Mouse (Mus musculus) hindbrain, embryonic 16.5 days (tissue): ENCODE data around the gene Capn9. TPM values are rescaled to one million over a fixed set of nuclear protein-coding genes. Genes with fewer than 3 reads are reported as not detected.

Experiments
- ATAC-seq: fragments of 200-750 bp; cut with Nextera tagmentation; 2 replicates; pipeline ENCODE4 v1.8.0; 2017; ENCODE audit warnings: moderate TSS enrichment, moderate library complexity
- H3K27ac ChIP-seq: fragments of 300-500 bp; sonication (generic); 2 replicates; pipeline ENCODE4 v1.5.1; 2014; ENCODE audit warnings: low read depth, mild to moderate bottlenecking, control low read depth, low read length, moderate library complexity
- H3K27me3 ChIP-seq: fragments of 300-500 bp; sonication (generic); replicated peaks from 2 replicates; pipeline ENCODE4 v1.6.1; 2014; ENCODE audit warnings: low read length; ENCODE audit not compliant: control insufficient read depth, insufficient read depth
- H3K36me3 ChIP-seq: fragments of 300-500 bp; sonication (generic); 2 replicates; pipeline ENCODE4 v1.6.1; 2014; ENCODE audit warnings: mild to moderate bottlenecking, low read length, moderate library complexity, mixed read lengths; ENCODE audit not compliant: control insufficient read depth, insufficient read depth
- H3K4me1 ChIP-seq: fragments of 300-500 bp; sonication (generic); 2 replicates; pipeline ENCODE4 v1.6.1; 2014; ENCODE audit warnings: low read depth, low read length; ENCODE audit not compliant: control insufficient read depth, insufficient read depth
- H3K4me2 ChIP-seq: fragments of 300-500 bp; sonication (generic); 2 replicates; pipeline ENCODE4 v1.6.1; 2014; ENCODE audit warnings: mild to moderate bottlenecking, low read length, control low read depth, moderate library complexity
- H3K4me3 ChIP-seq: fragments of 300-500 bp; sonication (generic); 2 replicates; pipeline ENCODE4 v1.5.1; 2014; ENCODE audit warnings: mild to moderate bottlenecking, low read length, control low read depth, moderate library complexity
- H3K9ac ChIP-seq: fragments of 300-500 bp; sonication (generic); 2 replicates; pipeline ENCODE4 v1.6.1; 2014; ENCODE audit warnings: low read depth, mild to moderate bottlenecking, control low read depth, low read length, moderate library complexity
- H3K9me3 ChIP-seq: fragments of 300-500 bp; sonication (generic); 2 replicates; pipeline ENCODE4 v1.6.1; 2014; ENCODE audit warnings: mild to moderate bottlenecking, low read length, moderate library complexity; ENCODE audit not compliant: control insufficient read depth
- WGBS: fragments of 180-500 bp; shearing (Covaris S2); extraction: QIAGEN DNeasy Blood & Tissue Kit; methylation state at CpG from one replicate; pipeline ENCODE4 v1.1.7; 2014; 5-methylcytosine and 5-hydroxymethylcytosine counted together
- polyA plus RNA-seq: library from polyadenylated mRNA; unstranded; fragments of >200 nt; fragmentation: Nextera tagmentation; extraction: Ambion mirVana; gene quantifications from 2 replicates; pipeline ENCODE4 v1.2.1, GENCODE M21; 2015

Gene Capn9
- polyA plus RNA-seq, result 0.15 and 0.34 TPM in 2 replicates

GRCm38 (mm10) chr8:124575811-124576210 is at the start of gene Capn9:
Gene Capn9 (plus strand): TSS chr8:124576111.
- no peak within 1 kb of the TSS for H3K4me2 ChIP-seq
- H3K9me3 ChIP-seq, result no peaks in the 10 kb centered on the region
- H3K9ac ChIP-seq, result no peak within 1 kb of the TSS
- H3K27ac ChIP-seq, result no peak within 1 kb of the TSS
- H3K36me3 ChIP-seq, result no peaks in the 10 kb centered on the region
- no peak for ATAC-seq
- no peaks in the 10 kb centered on the region for H3K27me3 ChIP-seq
- WGBS, result 89% methylated on average over 8 of the region's 8 CpGs
- no peak within 1 kb of the TSS for H3K4me3 ChIP-seq
- peaks cover 6% of the 10 kb centered on the region for H3K4me1 ChIP-seq

GRCm38 (mm10) chr8:124526261-124526660 is 49.6 kb upstream of the Capn9 start:
- 94% methylated on average over 11 of the region's 11 CpGs for WGBS
- Histone ChIP-seq H3K27ac (no peak overlapping the region), H3K4me1 (peaks cover 10% of the 10 kb centered on the region), H3K4me2 (no peak overlapping the region), H3K9ac (no peak overlapping the region), H3K27me3 (no peaks in the 10 kb centered on the region), H3K4me3 (no peak overlapping the region), H3K9me3 (no peaks in the 10 kb centered on the region), H3K36me3 (peaks cover 26% of the 10 kb centered on the region)
- ATAC-seq, result no peak

GRCm38 (mm10) chr8:124530076-124530475 is 45.8 kb upstream of the Capn9 start:
- ATAC-seq, result no peak
- Histone ChIP-seq H3K27me3 (no peaks in the 10 kb centered on the region), H3K9ac (no peak overlapping the region), H3K4me2 (no peak overlapping the region), H3K4me1 (no peaks in the 10 kb centered on the region), H3K36me3 (peaks cover 36% of the 10 kb centered on the region), H3K27ac (no peak overlapping the region), H3K4me3 (no peak overlapping the region), H3K9me3 (no peaks in the 10 kb centered on the region)
- WGBS, result 83% methylated on average over 14 of the region's 14 CpGs

- 0 out of 2 replicates have a peak overlapping the region, but pooled peaks have one; percentile 13 for H3K27ac ChIP-seq
Observed at GRCm38 (mm10) chr8:124530556-124530955, 45.4 kb upstream of the Capn9 start.

GRCm38 (mm10) chr8:124530996-124531395 is 44.9 kb upstream of the Capn9 start:
- Histone ChIP-seq H3K4me3 (no peak overlapping the region), H3K9ac (no peak overlapping the region), H3K4me1 (no peaks in the 10 kb centered on the region), H3K4me2 (no peak overlapping the region), H3K27me3 (no peaks in the 10 kb centered on the region), H3K9me3 (no peaks in the 10 kb centered on the region), H3K27ac (0 out of 2 replicates have a peak overlapping the region, but pooled peaks have one; percentile 13), H3K36me3 (peaks cover 42% of the 10 kb centered on the region)
- 82% methylated on average over 4 of the region's 4 CpGs for WGBS
- no peak for ATAC-seq

More at GRCm38 (mm10) chr8:124530556-124530955, 45.4 kb upstream of the Capn9 start:
- H3K9me3 ChIP-seq, result no peaks in the 10 kb centered on the region
- no peak overlapping the region for H3K9ac ChIP-seq
- H3K4me2 ChIP-seq, result no peak overlapping the region
- no peak; the same call in 1 of the 2 replicates for ATAC-seq
- WGBS, result 81% methylated on average over 7 of the region's 7 CpGs
- H3K27me3 ChIP-seq, result no peaks in the 10 kb centered on the region
- H3K4me1 ChIP-seq, result no peaks in the 10 kb centered on the region
- no peak overlapping the region for H3K4me3 ChIP-seq
- H3K36me3 ChIP-seq, result peaks cover 40% of the 10 kb centered on the region

GRCm38 (mm10) chr8:124532626-124533025 is 43.3 kb upstream of the Capn9 start:
- Histone ChIP-seq H3K36me3 (peaks cover 36% of the 10 kb centered on the region), H3K4me2 (no peak overlapping the region), H3K9me3 (no peaks in the 10 kb centered on the region), H3K4me1 (no peaks in the 10 kb centered on the region), H3K27me3 (no peaks in the 10 kb centered on the region), H3K9ac (no peak overlapping the region), H3K27ac (no peak overlapping the region), H3K4me3 (no peak overlapping the region)
- 96% methylated on average over 3 of the region's 3 CpGs for WGBS
- ATAC-seq, result no peak

- Histone ChIP-seq H3K9me3 (no peaks in the 10 kb centered on the region), H3K9ac (no peak overlapping the region), H3K27ac (no peak overlapping the region), H3K36me3 (peaks cover 39% of the 10 kb centered on the region), H3K4me1 (no peaks in the 10 kb centered on the region), H3K4me3 (no peak overlapping the region), H3K4me2 (no peak overlapping the region), H3K27me3 (no peaks in the 10 kb centered on the region)
- ATAC-seq, result no peak
- 95% methylated on average over 5 of the region's 5 CpGs for WGBS
Observed at GRCm38 (mm10) chr8:124535451-124535850, 40.5 kb upstream of the Capn9 start.

- WGBS, result 97% methylated on average over 12 of the region's 12 CpGs
- Histone ChIP-seq H3K27ac (no peak overlapping the region), H3K4me2 (no peak overlapping the region), H3K4me3 (no peak overlapping the region), H3K27me3 (no peaks in the 10 kb centered on the region), H3K9me3 (no peaks in the 10 kb centered on the region), H3K4me1 (no peaks in the 10 kb centered on the region), H3K36me3 (peaks cover 50% of the 10 kb centered on the region), H3K9ac (no peak overlapping the region)
- ATAC-seq, result no peak
Observed at GRCm38 (mm10) chr8:124540906-124541305, 35.0 kb upstream of the Capn9 start.

GRCm38 (mm10) chr8:124542001-124542400 is 33.9 kb upstream of the Capn9 start:
- no peak for ATAC-seq
- 95% methylated on average over 4 of the region's 4 CpGs for WGBS
- no peak overlapping the region for H3K4me3 ChIP-seq
- no peak overlapping the region for H3K27ac ChIP-seq
- peaks cover 54% of the 10 kb centered on the region for H3K36me3 ChIP-seq
- H3K9ac ChIP-seq, result no peak overlapping the region
- no peak overlapping the region for H3K4me2 ChIP-seq
- no peaks in the 10 kb centered on the region for H3K27me3 ChIP-seq
- no peaks in the 10 kb centered on the region for H3K4me1 ChIP-seq
- no peaks in the 10 kb centered on the region for H3K9me3 ChIP-seq

- ATAC-seq, result no peak
- no peak overlapping the region for H3K4me2 ChIP-seq
Observed at GRCm38 (mm10) chr8:124543272-124543671, 32.6 kb upstream of the Capn9 start.

More at GRCm38 (mm10) chr8:124543272-124543671, 32.6 kb upstream of the Capn9 start:
- WGBS, result 93% methylated on average over 5 of the region's 5 CpGs
- no peaks in the 10 kb centered on the region for H3K4me1 ChIP-seq
- no peaks in the 10 kb centered on the region for H3K9me3 ChIP-seq
- peaks cover 46% of the 10 kb centered on the region for H3K36me3 ChIP-seq
- H3K9ac ChIP-seq, result no peak overlapping the region
- no peaks in the 10 kb centered on the region for H3K27me3 ChIP-seq
- no peak overlapping the region for H3K27ac ChIP-seq
- no peak overlapping the region for H3K4me3 ChIP-seq
